Mouse (Mus musculus): ENCODE results near the gene Nr1h5. TPM values are rescaled to one million over a fixed set of nuclear protein-coding genes. Genes with fewer than 3 reads are reported as not detected.

Nr1h5 gene
- polyA plus RNA-seq, 1 experiment from 2014 or later = 0.07 TPM

- 48% methylated on average over 10 of the region's 10 CpGs for WGBS
- Histone ChIP-seq H3K27ac (ENCODE audit: low read length) (no peak overlapping the region), H3K9me3 (ENCODE audit: low read length) (no peaks in the 10 kb centered on the region), H3K9ac (replicated peaks; ENCODE audit: low read length) (no peak overlapping the region), H3K4me1 (ENCODE audit: insufficient read depth, low read length) (no peaks in the 10 kb centered on the region), H3K36me3 (ENCODE audit: insufficient read depth, low read length) (no peaks in the 10 kb centered on the region), H3K4me3 (ENCODE audit: low read length) (no peak overlapping the region), H3K27me3 (ENCODE audit: insufficient read depth, low read length) (no peaks in the 10 kb centered on the region), H3K4me2 (replicated peaks; ENCODE audit: low read depth, low read length) (no peak overlapping the region)
- no peak for ATAC-seq (ENCODE audit: low FRiP score, low TSS enrichment)
These were observed 15.8 kb upstream of the Nr1h5 start for GRCm38 (mm10) chr3:102979550-102980348.

- no peaks in the 10 kb centered on the region for H3K9me3 ChIP-seq (ENCODE audit: low read length)
- 82% methylated on average over 4 of the region's 4 CpGs for WGBS
- no peaks in the 10 kb centered on the region for H3K4me1 ChIP-seq (ENCODE audit: insufficient read depth, low read length)
- H3K27ac ChIP-seq (ENCODE audit: low read length) = no peak overlapping the region
- H3K27me3 ChIP-seq (ENCODE audit: insufficient read depth, low read length) = no peaks in the 10 kb centered on the region
- no peak overlapping the region for H3K4me2 ChIP-seq (replicated peaks; ENCODE audit: low read depth, low read length)
- H3K4me3 ChIP-seq (ENCODE audit: low read length) = no peak overlapping the region
- ATAC-seq (ENCODE audit: low FRiP score, low TSS enrichment) = no peak
- H3K9ac ChIP-seq (replicated peaks; ENCODE audit: low read length) = no peak overlapping the region
- H3K36me3 ChIP-seq (ENCODE audit: insufficient read depth, low read length) = no peaks in the 10 kb centered on the region
These were observed 13.0 kb upstream of the Nr1h5 start for GRCm38 (mm10) chr3:102976906-102977305.

GRCm38 (mm10) chr3:102970508-102970907 is 6.6 kb upstream of the Nr1h5 start:
- 92% methylated on average over 3 of the region's 3 CpGs for WGBS
- Histone ChIP-seq H3K9me3 (ENCODE audit: low read length) (no peaks in the 10 kb centered on the region), H3K27me3 (ENCODE audit: insufficient read depth, low read length) (no peaks in the 10 kb centered on the region), H3K36me3 (ENCODE audit: insufficient read depth, low read length) (no peaks in the 10 kb centered on the region), H3K4me2 (replicated peaks; ENCODE audit: low read depth, low read length) (no peak overlapping the region), H3K9ac (replicated peaks; ENCODE audit: low read length) (no peak overlapping the region), H3K4me3 (ENCODE audit: low read length) (no peak overlapping the region), H3K27ac (ENCODE audit: low read length) (no peak overlapping the region), H3K4me1 (ENCODE audit: insufficient read depth, low read length) (no peaks in the 10 kb centered on the region)
- ATAC-seq (ENCODE audit: low FRiP score, low TSS enrichment) = no peak

DNA sequence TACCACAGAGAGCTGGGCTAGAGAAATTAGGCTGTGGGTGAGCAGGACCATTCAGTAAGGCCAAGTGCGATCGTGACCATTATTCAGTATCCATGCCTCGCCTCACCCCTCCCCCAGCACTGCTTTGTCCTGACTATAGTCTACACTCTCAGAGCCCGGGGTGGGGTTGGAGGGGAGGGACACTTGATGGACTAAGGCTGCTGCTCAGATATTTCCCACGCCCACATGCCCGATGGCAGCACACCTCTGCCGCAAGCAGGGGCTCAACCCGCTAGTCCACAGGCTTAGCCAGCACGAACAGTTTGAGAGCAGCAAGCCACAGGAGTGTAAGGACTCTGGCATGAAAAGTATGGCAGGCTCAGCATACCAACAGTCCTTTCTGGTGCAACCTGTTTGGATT is 6.1 kb upstream of the Nr1h5 start:
- no peaks in the 10 kb centered on the region for H3K27me3 ChIP-seq (ENCODE audit: insufficient read depth, low read length)
- 83% methylated on average over 9 of the region's 9 CpGs for WGBS
- no peak overlapping the region for H3K4me3 ChIP-seq (ENCODE audit: low read length)
- H3K9ac ChIP-seq (replicated peaks; ENCODE audit: low read length) = no peak overlapping the region
- no peak overlapping the region for H3K27ac ChIP-seq (ENCODE audit: low read length)
- H3K9me3 ChIP-seq (ENCODE audit: low read length) = no peaks in the 10 kb centered on the region
- H3K4me2 ChIP-seq (replicated peaks; ENCODE audit: low read depth, low read length) = no peak overlapping the region
- H3K36me3 ChIP-seq (ENCODE audit: insufficient read depth, low read length) = no peaks in the 10 kb centered on the region
- ATAC-seq (ENCODE audit: low FRiP score, low TSS enrichment) = no peak
- H3K4me1 ChIP-seq (ENCODE audit: insufficient read depth, low read length) = no peaks in the 10 kb centered on the region

DNA sequence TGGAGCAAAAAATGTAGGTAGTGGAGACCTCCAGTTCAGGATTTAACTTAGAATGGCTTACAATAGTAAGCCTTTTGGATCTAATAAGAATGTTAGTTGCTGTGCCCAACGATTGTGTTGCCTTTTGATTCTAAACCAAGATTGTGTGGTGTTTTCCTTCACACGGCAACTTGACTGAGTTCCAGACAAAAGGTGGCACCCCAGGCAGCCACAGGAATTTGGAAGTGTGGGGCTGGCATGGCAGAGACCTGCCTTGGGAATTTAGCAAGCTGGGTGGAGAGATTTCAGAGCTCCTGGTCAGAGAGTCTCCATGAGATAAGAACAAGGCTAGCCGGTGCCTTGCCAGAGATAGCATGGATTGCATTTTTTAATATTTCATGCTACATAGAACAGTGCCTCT is 8.3 kb downstream of the Nr1h5 start:
- no peaks in the 10 kb centered on the region for H3K36me3 ChIP-seq (ENCODE audit: insufficient read depth, low read length)
- no peak for ATAC-seq (ENCODE audit: low FRiP score, low TSS enrichment)
- no peak overlapping the region for H3K9ac ChIP-seq (replicated peaks; ENCODE audit: low read length)
- no peaks in the 10 kb centered on the region for H3K9me3 ChIP-seq (ENCODE audit: low read length)
- 72% methylated on average over 3 of the region's 3 CpGs for WGBS
- H3K4me1 ChIP-seq (ENCODE audit: insufficient read depth, low read length) = no peaks in the 10 kb centered on the region
- no peaks in the 10 kb centered on the region for H3K27me3 ChIP-seq (ENCODE audit: insufficient read depth, low read length)
- no peak overlapping the region for H3K4me3 ChIP-seq (ENCODE audit: low read length)
- no peak overlapping the region for H3K27ac ChIP-seq (ENCODE audit: low read length)
- H3K4me2 ChIP-seq (replicated peaks; ENCODE audit: low read depth, low read length) = no peak overlapping the region

DNA sequence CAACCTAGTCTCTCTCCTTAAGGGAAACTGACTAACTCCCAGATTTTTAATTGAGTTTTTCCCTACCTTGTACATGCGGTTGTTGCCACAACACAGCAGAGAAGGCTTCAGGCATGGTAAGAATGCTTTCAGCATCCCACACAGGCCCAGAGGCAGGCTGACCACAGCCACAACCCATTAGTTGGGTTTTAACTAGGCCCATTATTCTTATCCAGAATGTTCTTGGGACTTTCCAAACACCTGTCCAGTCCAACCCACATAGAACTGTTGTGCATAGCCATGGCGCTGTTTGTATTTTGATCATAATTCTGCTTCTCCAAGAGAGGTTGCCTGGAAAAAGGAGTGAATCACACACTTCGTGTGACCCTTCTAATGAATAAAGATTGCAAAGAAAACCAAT is 8.8 kb downstream of the Nr1h5 start:
- H3K9me3 ChIP-seq (ENCODE audit: low read length) = no peaks in the 10 kb centered on the region
- no peak for ATAC-seq (ENCODE audit: low FRiP score, low TSS enrichment)
- H3K4me2 ChIP-seq (replicated peaks; ENCODE audit: low read depth, low read length) = no peak overlapping the region
- H3K9ac ChIP-seq (replicated peaks; ENCODE audit: low read length) = no peak overlapping the region
- 86% methylated on average over 3 of the region's 3 CpGs for WGBS
- H3K4me1 ChIP-seq (ENCODE audit: insufficient read depth, low read length) = no peaks in the 10 kb centered on the region
- H3K4me3 ChIP-seq (ENCODE audit: low read length) = no peak overlapping the region
- no peaks in the 10 kb centered on the region for H3K36me3 ChIP-seq (ENCODE audit: insufficient read depth, low read length)
- H3K27me3 ChIP-seq (ENCODE audit: insufficient read depth, low read length) = no peaks in the 10 kb centered on the region
- no peak overlapping the region for H3K27ac ChIP-seq (ENCODE audit: low read length)

DNA sequence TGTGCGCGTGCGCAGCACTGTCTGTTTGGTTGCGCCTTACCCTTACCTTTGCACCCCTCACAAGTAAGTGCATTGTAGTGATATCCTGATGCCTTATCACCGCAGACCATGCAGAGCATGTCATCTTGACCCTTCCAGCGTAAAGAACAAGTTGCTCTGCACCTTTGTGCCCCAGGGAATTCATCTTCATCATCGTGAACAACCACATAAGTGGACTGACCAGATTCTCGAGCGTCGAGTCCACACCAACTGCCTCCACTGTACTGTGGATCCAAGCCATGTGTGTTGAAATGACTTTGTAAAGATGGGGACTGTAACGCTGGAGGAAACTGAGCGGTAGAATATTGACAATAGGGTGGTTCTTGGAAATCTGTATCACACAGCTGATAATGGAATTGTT is 9.5 kb downstream of the Nr1h5 start:
- Histone ChIP-seq H3K9me3 (ENCODE audit: low read length) (no peaks in the 10 kb centered on the region), H3K4me3 (ENCODE audit: low read length) (no peak overlapping the region), H3K9ac (replicated peaks; ENCODE audit: low read length) (no peak overlapping the region), H3K4me1 (ENCODE audit: insufficient read depth, low read length) (no peaks in the 10 kb centered on the region), H3K36me3 (ENCODE audit: insufficient read depth, low read length) (no peaks in the 10 kb centered on the region), H3K27me3 (ENCODE audit: insufficient read depth, low read length) (no peaks in the 10 kb centered on the region), H3K4me2 (replicated peaks; ENCODE audit: low read depth, low read length) (no peak overlapping the region), H3K27ac (ENCODE audit: low read length) (no peak overlapping the region)
- WGBS = 91% methylated on average over 12 of the region's 12 CpGs
- no peak for ATAC-seq (ENCODE audit: low FRiP score, low TSS enrichment)

DNA sequence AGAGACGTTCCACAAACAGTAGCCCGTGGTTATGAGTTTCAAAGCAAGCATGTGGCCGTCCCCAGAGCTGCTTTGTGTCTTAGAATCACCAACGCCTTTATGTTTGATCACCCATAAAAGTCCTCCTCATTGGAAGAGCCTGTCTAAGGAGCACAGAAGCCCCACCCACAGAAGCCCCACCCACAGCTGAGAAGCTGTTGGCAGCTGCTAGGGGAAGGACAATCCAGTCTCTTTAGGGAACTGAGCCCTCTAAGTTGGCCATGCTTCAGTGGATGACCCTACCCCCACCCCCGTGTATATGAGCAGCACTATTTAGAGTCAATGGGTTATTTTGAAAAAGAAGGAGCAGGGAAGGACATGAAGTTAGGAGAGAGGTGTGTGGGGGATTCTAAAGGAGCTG is 17.1 kb downstream of the Nr1h5 start:
- H3K9me3 ChIP-seq (ENCODE audit: low read length) = no peaks in the 10 kb centered on the region
- H3K36me3 ChIP-seq (ENCODE audit: insufficient read depth, low read length) = no peaks in the 10 kb centered on the region
- no peak for ATAC-seq (ENCODE audit: low FRiP score, low TSS enrichment)
- 59% methylated on average over 5 of the region's 5 CpGs for WGBS
- no peak overlapping the region for H3K27ac ChIP-seq (ENCODE audit: low read length)
- no peaks in the 10 kb centered on the region for H3K27me3 ChIP-seq (ENCODE audit: insufficient read depth, low read length)
- H3K9ac ChIP-seq (replicated peaks; ENCODE audit: low read length) = no peak overlapping the region
- H3K4me1 ChIP-seq (ENCODE audit: insufficient read depth, low read length) = no peaks in the 10 kb centered on the region
- H3K4me2 ChIP-seq (replicated peaks; ENCODE audit: low read depth, low read length) = no peak overlapping the region
- H3K4me3 ChIP-seq (ENCODE audit: low read length) = no peak overlapping the region

DNA sequence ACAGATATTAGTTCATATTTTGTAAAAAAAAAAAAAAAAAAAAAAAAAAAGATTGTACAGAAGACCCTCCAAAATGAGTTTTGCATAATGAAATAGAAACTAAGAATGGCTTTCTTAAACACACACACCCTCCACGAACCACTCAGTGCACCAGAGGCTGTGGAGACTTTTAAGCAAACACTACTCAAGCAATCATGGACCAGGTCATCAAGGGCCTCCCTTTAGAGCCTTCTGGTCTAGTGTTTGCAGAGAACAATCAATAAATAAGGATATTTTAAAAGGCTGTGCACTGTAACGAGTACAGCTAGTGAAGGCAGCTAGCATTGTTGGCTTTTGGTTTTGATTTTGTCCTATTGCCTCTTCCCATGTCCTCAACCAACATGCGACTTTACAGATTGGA is 17.6 kb downstream of the Nr1h5 start:
- Histone ChIP-seq H3K36me3 (ENCODE audit: insufficient read depth, low read length) (no peaks in the 10 kb centered on the region), H3K27ac (ENCODE audit: low read length) (no peak overlapping the region), H3K27me3 (ENCODE audit: insufficient read depth, low read length) (no peaks in the 10 kb centered on the region), H3K4me2 (replicated peaks; ENCODE audit: low read depth, low read length) (no peak overlapping the region), H3K4me1 (ENCODE audit: insufficient read depth, low read length) (no peaks in the 10 kb centered on the region), H3K9me3 (ENCODE audit: low read length) (no peaks in the 10 kb centered on the region), H3K9ac (replicated peaks; ENCODE audit: low read length) (no peak overlapping the region), H3K4me3 (ENCODE audit: low read length) (no peak overlapping the region)
- WGBS = 85% methylated on average over 3 of the region's 3 CpGs
- no peak for ATAC-seq (ENCODE audit: low FRiP score, low TSS enrichment)

GRCm38 (mm10) chr3:102938100-102938499 is 25.8 kb downstream of the Nr1h5 start:
- no peak for ATAC-seq (ENCODE audit: low FRiP score, low TSS enrichment)
- no peak overlapping the region for H3K4me2 ChIP-seq (replicated peaks; ENCODE audit: low read depth, low read length)
- peaks cover 9% of the 10 kb centered on the region; the same call in 1 of the 2 replicates for H3K9me3 ChIP-seq (ENCODE audit: low read length)
- 95% methylated on average over 1 of the region's 1 CpGs for WGBS
- H3K9ac ChIP-seq (replicated peaks; ENCODE audit: low read length) = no peak overlapping the region
- no peak overlapping the region for H3K4me3 ChIP-seq (ENCODE audit: low read length)
- H3K4me1 ChIP-seq (ENCODE audit: insufficient read depth, low read length) = no peaks in the 10 kb centered on the region
- H3K27me3 ChIP-seq (ENCODE audit: insufficient read depth, low read length) = no peaks in the 10 kb centered on the region
- H3K27ac ChIP-seq (ENCODE audit: low read length) = no peak overlapping the region
- no peaks in the 10 kb centered on the region for H3K36me3 ChIP-seq (ENCODE audit: insufficient read depth, low read length)

All from kidney, embryonic 16.5 days (tissue).